ENCODE assay signal across 8 mouse cellular contexts in the genomic region with DNA sequence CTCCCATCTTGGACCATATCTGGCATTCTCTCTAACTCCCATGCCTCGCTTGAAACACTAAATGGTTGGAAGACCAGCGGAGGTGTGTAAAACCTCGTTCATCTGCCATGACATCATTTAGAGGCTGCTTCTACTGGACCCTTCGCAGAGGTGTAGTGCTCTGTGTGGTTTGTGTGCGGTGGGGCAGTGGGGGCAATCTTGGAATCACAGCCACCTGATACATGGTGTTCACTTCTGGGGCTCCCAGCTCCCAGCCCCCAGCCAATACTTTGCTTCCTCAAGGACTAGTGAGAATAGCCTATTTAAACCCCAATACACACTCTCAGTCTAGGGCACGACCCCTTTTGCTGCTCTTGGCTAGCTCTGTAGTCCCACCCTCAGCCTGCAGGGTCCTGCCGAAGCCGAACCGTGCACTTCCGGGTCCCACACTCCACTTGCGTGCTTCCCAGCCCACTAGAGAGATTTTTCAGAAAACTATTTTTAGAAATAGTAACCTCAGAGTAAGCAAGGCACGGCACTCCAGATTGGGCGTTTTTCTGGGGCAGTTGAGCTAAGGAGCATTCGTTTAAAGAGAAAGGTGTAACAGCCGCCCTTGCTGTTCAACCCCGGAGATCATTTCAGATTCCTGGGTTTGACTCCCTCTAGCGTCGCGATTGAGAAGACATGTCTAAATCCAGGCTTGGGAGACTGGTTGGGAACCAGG.
DNase-seq lines count a peak whose midpoint lies in the region; ATAC-seq and TF ChIP-seq lines count a peak whose summit lies in the region.

No protein-coding gene starts in this region.

- ATAC-seq in forebrain, embryonic 14.5 days, result peak; percentile 86
- ATAC-seq in liver, embryonic 16.5 days (ENCODE audit: low read depth), result no peak; the same call in 1 of the 2 replicates
- ATAC-seq in neural tube, embryonic 13.5 days (ENCODE audit: low read depth), result peak; percentile 84

- peak; percentile 42 for DNase-seq in c-Kit-positive CD71-positive TER-119-positive erythroid progenitor cells, embryonic 14.5 days (ENCODE audit: low spot score)
- peak; percentile 92 for DNase-seq in forebrain, embryonic 14.5 days (ENCODE audit: low spot score)
- DNase-seq in heart, postnatal 14 days, result peak; percentile 85 to 90
- peak; percentile 77 for DNase-seq in large intestine, adult 2 months (ENCODE audit: low read depth, low spot score)
- DNase-seq in telencephalon, adult 2 months (ENCODE audit: low read depth, low spot score), result peak; percentile 38

- peaks cover 14% of the 10 kb centered on the region for H3K27me3 ChIP-seq in E14TG2a.4 (ENCODE audit: insufficient read depth, low read length)
- no peaks in the 10 kb centered on the region for H3K27me3 ChIP-seq in forebrain, embryonic 14.5 days (replicated peaks; ENCODE audit: control insufficient read depth, insufficient read depth, low read length)
- H3K27me3 ChIP-seq in liver, embryonic 16.5 days (ENCODE audit: control insufficient read depth, insufficient read depth, low read depth, low read length), result no peaks in the 10 kb centered on the region
- H3K27me3 ChIP-seq in neural tube, embryonic 13.5 days, result peaks cover 30% of the 10 kb centered on the region

- H3K9ac ChIP-seq in forebrain, embryonic 14.5 days (ENCODE audit: low read length), result peak overlapping the region; percentile 60
- no peak overlapping the region for H3K9ac ChIP-seq in liver, embryonic 16.5 days (ENCODE audit: low read depth, low read length)
- peak overlapping the region; percentile 69 for H3K9ac ChIP-seq in neural tube, embryonic 13.5 days

- H3K4me3 ChIP-seq in E14TG2a.4 (replicated peaks; ENCODE audit: low read length), result peak overlapping the region; percentile 76
- peak overlapping the region; percentile 40 for H3K4me3 ChIP-seq in forebrain, embryonic 14.5 days (ENCODE audit: low read depth, low read length)
- H3K4me3 ChIP-seq in liver, embryonic 16.5 days (ENCODE audit: low read depth, low read length), result peak overlapping the region; percentile 58
- H3K4me3 ChIP-seq in neural tube, embryonic 13.5 days, result peak overlapping the region; percentile 51

- no peak; the same call in none of the 2 replicates for TF ChIP-seq CTCF in E14TG2a.4 (conservative IDR thresholded peaks at IDR 0.05; ENCODE audit: low read length)

- intact Hi-C loops in heart, postnatal 14 days (cut with DNase I), result loop anchor here (1.0 to 5.0 kb wide), 7 partner anchors 137 to 535 kb away; no protein-coding TSS in a partner anchor

- H3K9me3 ChIP-seq in E14TG2a.4 (ENCODE audit: low read length), result no peaks in the 10 kb centered on the region
- no peaks in the 10 kb centered on the region for H3K9me3 ChIP-seq in forebrain, embryonic 14.5 days (replicated peaks; ENCODE audit: control insufficient read depth, low read length)
- no peaks in the 10 kb centered on the region for H3K9me3 ChIP-seq in liver, embryonic 16.5 days (replicated peaks; ENCODE audit: control insufficient read depth, low read length)
- H3K9me3 ChIP-seq in neural tube, embryonic 13.5 days, result no peaks in the 10 kb centered on the region

- no peaks in the 10 kb centered on the region for H3K36me3 ChIP-seq in E14TG2a.4 (ENCODE audit: insufficient read depth, low read length)
- H3K36me3 ChIP-seq in forebrain, embryonic 14.5 days (ENCODE audit: control insufficient read depth, insufficient read depth, low read length), result no peaks in the 10 kb centered on the region
- H3K36me3 ChIP-seq in liver, embryonic 16.5 days (ENCODE audit: control insufficient read depth, insufficient read depth), result no peaks in the 10 kb centered on the region
- no peaks in the 10 kb centered on the region for H3K36me3 ChIP-seq in neural tube, embryonic 13.5 days

- 21% methylated on average over 19 of the region's 19 CpGs for WGBS in forebrain, embryonic 14.5 days
- WGBS in large intestine, adult 2 months, result 15% methylated on average over 19 of the region's 19 CpGs
- WGBS in liver, embryonic 16.5 days (ENCODE audit: insufficient replicate concordance), result 15% methylated on average over 19 of the region's 19 CpGs
- 22% methylated on average over 19 of the region's 19 CpGs for WGBS in neural tube, embryonic 13.5 days

- no peak overlapping the region for H3K27ac ChIP-seq in forebrain, embryonic 14.5 days (ENCODE audit: low read depth, low read length)
- peak overlapping the region; percentile 41 for H3K27ac ChIP-seq in liver, embryonic 16.5 days (ENCODE audit: low read length)
- H3K27ac ChIP-seq in neural tube, embryonic 13.5 days (replicated peaks), result no peak overlapping the region

- H3K4me2 ChIP-seq in forebrain, embryonic 14.5 days (ENCODE audit: low read length), result peak overlapping the region; percentile 71
- peak overlapping the region; percentile 71 for H3K4me2 ChIP-seq in liver, embryonic 16.5 days (ENCODE audit: low read depth, low read length)
- peak overlapping the region; percentile 64 for H3K4me2 ChIP-seq in neural tube, embryonic 13.5 days

- H3K4me1 ChIP-seq in E14TG2a.4 (replicated peaks; ENCODE audit: low read depth, low read length), result peaks cover 6% of the 10 kb centered on the region; the same call in 1 of the 2 replicates
- no peaks in the 10 kb centered on the region for H3K4me1 ChIP-seq in forebrain, embryonic 14.5 days (ENCODE audit: control insufficient read depth, insufficient read depth, low read length)
- H3K4me1 ChIP-seq in liver, embryonic 16.5 days (ENCODE audit: control insufficient read depth, low read depth, low read length), result no peaks in the 10 kb centered on the region; the same call in none of the 2 replicates
- peaks cover 15% of the 10 kb centered on the region for H3K4me1 ChIP-seq in neural tube, embryonic 13.5 days (replicated peaks)

Comparison
In these comparisons a context has a peak if more than half of its experiments do, and no peak if none do; other contexts are left out.
1. DNase-seq: peak in every context shown above with its lines; median percentile 92 in forebrain, embryonic 14.5 days; 88 in heart, postnatal 14 days; 77 in large intestine, adult 2 months; 42 in c-Kit-positive CD71-positive TER-119-positive erythroid progenitor cells, embryonic 14.5 days; 38 in telencephalon, adult 2 months.